Mouse (Mus musculus): ENCODE data around the gene Cand2.

The Cand2 gene

GRCm38 (mm10) chr6:115832152-115832850, 58.0 kb downstream of the Cand2 start:
- no peak for DNase-seq

GRCm38 (mm10) chr6:115833861-115834260, 59.5 kb downstream of the Cand2 start:
- no peak for DNase-seq

GRCm38 (mm10) chr6:115838161-115838597, 63.8 kb downstream of the Cand2 start, which contains the start of gene Efcab12:
TSS of gene Efcab12 (minus strand) at chr6:115838412.
- peak; percentile 14 to 31 for DNase-seq

- DNase-seq, result no peak
Measured at GRCm38 (mm10) chr6:115838745-115839144, 64.4 kb downstream of the Cand2 start.

- no peak for DNase-seq
Measured at GRCm38 (mm10) chr6:115845006-115845405, 70.7 kb downstream of the Cand2 start.

- peak; percentile 84 to 88 for DNase-seq
Measured at GRCm38 (mm10) chr6:115846640-115847411, 72.5 kb downstream of the Cand2 start.

- peak; percentile 28 for DNase-seq
Measured at GRCm38 (mm10) chr6:115848598-115849304, 74.4 kb downstream of the Cand2 start.

GRCm38 (mm10) chr6:115852446-115853090, 78.2 kb downstream of the Cand2 start:
- DNase-seq, result peak; percentile 62

- peak; percentile 96 to 98 for DNase-seq
Measured at GRCm38 (mm10) chr6:115853091-115853813, 78.9 kb downstream of the Cand2 start, which contains the start of the genes Mbd4 and Ift122. TSS of gene Mbd4 (minus strand) at chr6:115853371. TSS of gene Ift122 (plus strand) at chr6:115853470.

GRCm38 (mm10) chr6:115853985-115854384, 79.6 kb downstream of the Cand2 start:
- DNase-seq, result no peak

- peak; percentile 55 to 58 for DNase-seq
Measured at GRCm38 (mm10) chr6:115854432-115854831, 80.1 kb downstream of the Cand2 start.

Measured in B cell, adult 2 months (primary cell).